Mouse (Mus musculus): Measurements from ENCODE around the gene Cd151. TPM values are rescaled to one million over a fixed set of nuclear protein-coding genes. Genes with fewer than 3 reads are reported as not detected.

The Cd151 gene
- polyA plus RNA-seq, 1 experiment from 2014 or later, result 39.1 TPM

DNA sequence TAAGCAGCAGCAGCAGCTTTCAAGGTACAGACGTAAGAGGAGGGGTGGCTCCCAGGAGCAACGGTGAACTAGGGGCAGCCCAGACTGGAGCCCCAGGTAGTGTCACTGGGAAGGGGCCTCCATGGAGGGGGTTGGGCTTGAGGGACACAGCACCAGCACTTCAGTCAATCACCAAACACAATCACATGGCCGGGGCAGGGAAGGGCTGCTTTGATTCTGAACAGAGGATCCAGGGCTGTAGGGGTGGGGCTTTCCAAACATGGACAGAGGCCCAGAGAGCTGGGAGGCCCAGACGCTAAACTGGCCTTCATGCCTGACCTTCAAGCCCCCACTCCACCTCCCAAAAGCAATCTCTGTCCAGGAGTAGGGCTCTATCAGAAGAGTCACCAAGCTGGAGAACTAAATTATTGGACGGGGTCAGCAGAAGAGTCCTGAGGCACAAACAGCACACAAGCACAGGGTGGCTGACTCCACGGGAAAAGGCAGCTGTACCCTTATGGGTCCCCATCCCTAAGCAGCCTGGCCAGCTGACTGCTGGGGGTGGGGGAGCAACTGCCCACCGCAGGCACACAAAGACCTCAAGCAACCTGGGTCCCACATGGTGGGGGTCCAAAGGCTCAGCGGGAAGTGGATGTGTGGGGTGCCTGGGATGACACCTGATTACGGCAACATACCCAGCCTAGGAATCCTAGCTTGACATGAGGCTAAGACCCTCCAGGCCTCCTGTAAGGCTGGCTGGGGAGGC lies 37.2 kb upstream of the Cd151 start:
- no peak overlapping the region for H3K4me2 ChIP-seq (ENCODE audit: low read depth, low read length)
- 56% methylated on average over 9 of the region's 9 CpGs for WGBS
- H3K4me3 ChIP-seq (replicated peaks; ENCODE audit: low read length), result no peak overlapping the region
- H3K4me1 ChIP-seq (ENCODE audit: control insufficient read depth, insufficient read depth, low read length), result peaks cover 23% of the 10 kb centered on the region
- H3K27ac ChIP-seq (ENCODE audit: low read length), result no peak overlapping the region
- no peaks in the 10 kb centered on the region for H3K27me3 ChIP-seq (ENCODE audit: control insufficient read depth, insufficient read depth, low read length)
- H3K36me3 ChIP-seq (ENCODE audit: control insufficient read depth, insufficient read depth, low read length), result no peaks in the 10 kb centered on the region
- H3K9me3 ChIP-seq (replicated peaks; ENCODE audit: control insufficient read depth, low read length), result no peaks in the 10 kb centered on the region
- ATAC-seq (ENCODE audit: insufficient read depth, low FRiP score), result no peak
- no peak overlapping the region for H3K9ac ChIP-seq (ENCODE audit: low read length)

DNA sequence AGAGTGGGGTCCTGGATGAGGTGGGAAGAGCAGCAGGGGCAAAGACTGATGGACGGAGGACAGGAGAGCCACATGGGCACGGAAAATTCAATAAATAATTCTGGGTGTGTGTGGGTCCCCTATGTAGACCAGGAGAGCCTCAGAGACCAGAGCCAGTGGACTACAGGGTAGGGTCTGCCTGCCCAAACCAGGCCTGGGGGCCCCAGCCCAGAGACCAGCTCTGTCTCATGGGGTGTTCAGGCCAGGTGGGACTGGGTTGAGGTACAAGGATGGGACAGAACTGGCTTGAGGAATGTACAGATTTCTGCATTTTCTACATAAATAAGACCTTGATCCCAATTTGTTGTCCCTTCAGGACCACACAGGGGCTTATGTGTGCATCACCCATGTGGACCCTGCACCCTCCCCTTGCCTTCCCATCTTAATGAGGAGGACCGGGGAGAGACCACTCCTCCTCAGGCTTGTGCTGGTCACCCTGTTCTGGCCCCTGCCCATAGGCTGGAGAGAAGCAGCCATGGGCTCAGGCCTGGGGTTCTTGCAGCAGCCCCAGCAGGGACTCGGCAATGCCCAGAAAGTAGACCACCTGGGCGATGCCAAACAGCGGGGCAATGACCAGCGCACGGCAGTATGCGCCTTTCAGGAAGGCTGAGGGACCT lies 36.5 kb upstream of the Cd151 start:
- 91% methylated on average over 9 of the region's 9 CpGs for WGBS
- ATAC-seq (ENCODE audit: insufficient read depth, low FRiP score), result no peak
- H3K36me3 ChIP-seq (ENCODE audit: control insufficient read depth, insufficient read depth, low read length), result no peaks in the 10 kb centered on the region

DNA sequence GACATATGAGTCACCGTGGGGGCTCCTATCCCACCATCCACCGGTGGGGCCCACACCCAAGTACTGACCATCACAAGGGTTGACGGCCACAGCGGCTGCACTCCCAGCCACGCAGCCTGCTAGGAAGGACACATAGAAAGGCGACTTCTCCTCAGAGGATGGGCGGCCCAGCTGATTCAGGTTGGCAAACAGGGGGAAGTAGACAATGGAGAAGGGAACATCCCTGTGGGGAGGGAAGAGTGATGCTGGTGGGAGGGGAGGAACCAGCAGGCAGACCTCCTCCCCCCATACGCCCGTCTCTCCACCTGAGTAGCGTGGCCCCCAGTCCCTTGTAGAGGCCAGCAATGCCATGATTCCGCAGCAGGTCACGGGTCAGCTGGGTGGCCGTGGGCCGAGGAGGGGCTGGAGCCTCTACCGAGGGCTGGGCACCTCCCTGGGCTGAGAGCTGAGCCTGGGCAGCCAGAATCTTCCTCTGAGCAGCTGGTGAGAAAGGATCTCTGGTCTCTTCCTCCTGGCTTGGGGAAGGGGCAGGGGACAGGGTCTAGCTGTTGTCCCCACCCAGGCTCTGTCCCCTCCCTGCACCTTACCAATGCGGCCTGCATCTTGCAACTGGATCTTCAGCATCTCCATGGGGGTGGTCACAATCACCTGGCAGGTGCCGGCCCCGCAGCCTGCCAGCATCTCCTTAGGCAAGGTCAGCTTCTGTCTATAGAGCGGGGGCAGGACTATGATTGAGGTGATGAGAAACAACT lies 35.6 kb upstream of the Cd151 start:
- ATAC-seq (ENCODE audit: insufficient read depth, low FRiP score), result no peak

More for the DNA sequence above, 36.5 kb upstream of the Cd151 start:
- H3K9ac ChIP-seq (ENCODE audit: low read length), result no peak overlapping the region
- H3K4me3 ChIP-seq (replicated peaks; ENCODE audit: low read length), result no peak overlapping the region
- peaks cover 29% of the 10 kb centered on the region for H3K4me1 ChIP-seq (ENCODE audit: control insufficient read depth, insufficient read depth, low read length)
- H3K27me3 ChIP-seq (ENCODE audit: control insufficient read depth, insufficient read depth, low read length), result no peaks in the 10 kb centered on the region
- no peaks in the 10 kb centered on the region for H3K9me3 ChIP-seq (replicated peaks; ENCODE audit: control insufficient read depth, low read length)
- H3K4me2 ChIP-seq (ENCODE audit: low read depth, low read length), result no peak overlapping the region
- no peak overlapping the region for H3K27ac ChIP-seq (ENCODE audit: low read length)

DNA sequence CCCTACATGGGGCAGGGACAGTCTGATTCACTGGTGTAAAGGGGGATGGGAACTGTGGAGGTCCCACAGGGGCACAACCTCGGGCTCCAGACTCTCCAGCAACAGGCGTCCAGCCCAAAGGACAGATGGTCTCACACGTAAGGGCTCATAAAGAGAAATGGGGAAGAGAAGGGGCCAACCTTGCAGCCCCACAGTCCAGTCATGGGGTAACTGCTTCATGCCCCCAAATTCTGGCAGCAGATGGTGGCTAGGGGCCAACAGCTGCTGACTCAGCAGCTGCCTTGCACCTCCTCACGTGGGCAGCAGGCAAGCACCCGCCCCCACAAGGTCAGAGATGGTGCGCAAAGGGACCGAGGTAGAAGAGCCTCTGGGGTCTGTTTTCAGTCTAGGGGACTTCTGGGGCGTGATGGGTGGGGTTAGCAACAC lies 35.0 kb upstream of the Cd151 start:
- Histone ChIP-seq H3K4me1 (ENCODE audit: control insufficient read depth, insufficient read depth, low read length) (peaks cover 33% of the 10 kb centered on the region), H3K27ac (ENCODE audit: low read length) (no peak overlapping the region), H3K36me3 (ENCODE audit: control insufficient read depth, insufficient read depth, low read length) (no peaks in the 10 kb centered on the region), H3K9me3 (replicated peaks; ENCODE audit: control insufficient read depth, low read length) (no peaks in the 10 kb centered on the region), H3K4me2 (ENCODE audit: low read depth, low read length) (no peak overlapping the region), H3K27me3 (ENCODE audit: control insufficient read depth, insufficient read depth, low read length) (no peaks in the 10 kb centered on the region), H3K4me3 (replicated peaks; ENCODE audit: low read length) (no peak overlapping the region), H3K9ac (ENCODE audit: low read length) (no peak overlapping the region)
- no peak for ATAC-seq (ENCODE audit: insufficient read depth, low FRiP score)
- WGBS, result 80% methylated on average over 8 of the region's 8 CpGs

More for the DNA sequence above, 35.6 kb upstream of the Cd151 start:
- Histone ChIP-seq H3K4me2 (ENCODE audit: low read depth, low read length) (no peak overlapping the region), H3K27ac (ENCODE audit: low read length) (no peak overlapping the region), H3K36me3 (ENCODE audit: control insufficient read depth, insufficient read depth, low read length) (no peaks in the 10 kb centered on the region), H3K4me1 (ENCODE audit: control insufficient read depth, insufficient read depth, low read length) (peaks cover 30% of the 10 kb centered on the region), H3K9ac (ENCODE audit: low read length) (no peak overlapping the region), H3K27me3 (ENCODE audit: control insufficient read depth, insufficient read depth, low read length) (no peaks in the 10 kb centered on the region), H3K4me3 (replicated peaks; ENCODE audit: low read length) (no peak overlapping the region), H3K9me3 (replicated peaks; ENCODE audit: control insufficient read depth, low read length) (no peaks in the 10 kb centered on the region)
- WGBS, result 95% methylated on average over 19 of the region's 19 CpGs

DNA sequence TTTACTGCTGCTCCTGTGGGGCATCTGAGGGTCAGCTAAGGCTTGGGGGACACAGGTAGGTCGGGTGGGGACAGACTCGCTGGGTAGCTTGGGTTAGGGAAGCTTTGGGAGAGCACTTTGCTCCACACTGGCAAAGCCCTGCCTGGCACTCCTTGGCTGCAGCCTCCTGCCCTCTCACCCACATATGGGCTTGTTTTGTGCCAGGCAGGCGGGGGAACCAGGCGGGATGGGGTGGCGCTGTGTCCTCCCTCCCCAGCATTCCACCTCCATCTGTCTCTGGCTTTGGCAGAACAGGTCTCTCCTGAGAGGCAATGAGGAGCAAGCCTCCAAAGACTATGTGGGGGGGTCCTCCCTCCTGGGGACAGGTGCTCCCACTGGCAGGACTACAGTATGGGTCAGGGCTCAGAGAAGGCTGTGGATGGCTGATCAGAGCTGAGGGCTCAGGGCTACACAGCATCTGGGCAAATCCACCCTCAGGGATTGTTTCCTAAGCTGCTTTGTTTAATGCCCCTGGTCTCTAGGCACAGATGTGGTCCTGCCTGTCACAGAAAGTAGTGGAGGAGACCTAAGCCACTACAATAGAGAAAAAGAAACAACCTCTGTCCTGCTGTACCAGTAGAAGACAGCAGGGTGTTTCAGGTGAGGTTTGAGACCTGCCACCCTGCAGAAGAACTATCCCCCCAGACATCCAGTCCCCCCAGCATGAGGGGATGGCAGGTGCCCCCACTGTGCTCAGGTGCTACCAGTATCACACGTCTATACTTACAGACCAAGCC lies 34.3 kb upstream of the Cd151 start:
- Histone ChIP-seq H3K4me2 (ENCODE audit: low read depth, low read length) (no peak overlapping the region), H3K4me3 (replicated peaks; ENCODE audit: low read length) (no peak overlapping the region), H3K36me3 (ENCODE audit: control insufficient read depth, insufficient read depth, low read length) (no peaks in the 10 kb centered on the region), H3K4me1 (ENCODE audit: control insufficient read depth, insufficient read depth, low read length) (peaks cover 33% of the 10 kb centered on the region), H3K9me3 (replicated peaks; ENCODE audit: control insufficient read depth, low read length) (no peaks in the 10 kb centered on the region), H3K27me3 (ENCODE audit: control insufficient read depth, insufficient read depth, low read length) (no peaks in the 10 kb centered on the region), H3K9ac (ENCODE audit: low read length) (0 out of 2 replicates have a peak overlapping the region, but pooled peaks have one; percentile 7), H3K27ac (ENCODE audit: low read length) (no peak overlapping the region)
- ATAC-seq (ENCODE audit: insufficient read depth, low FRiP score), result no peak
- 81% methylated on average over 6 of the region's 6 CpGs for WGBS

DNA sequence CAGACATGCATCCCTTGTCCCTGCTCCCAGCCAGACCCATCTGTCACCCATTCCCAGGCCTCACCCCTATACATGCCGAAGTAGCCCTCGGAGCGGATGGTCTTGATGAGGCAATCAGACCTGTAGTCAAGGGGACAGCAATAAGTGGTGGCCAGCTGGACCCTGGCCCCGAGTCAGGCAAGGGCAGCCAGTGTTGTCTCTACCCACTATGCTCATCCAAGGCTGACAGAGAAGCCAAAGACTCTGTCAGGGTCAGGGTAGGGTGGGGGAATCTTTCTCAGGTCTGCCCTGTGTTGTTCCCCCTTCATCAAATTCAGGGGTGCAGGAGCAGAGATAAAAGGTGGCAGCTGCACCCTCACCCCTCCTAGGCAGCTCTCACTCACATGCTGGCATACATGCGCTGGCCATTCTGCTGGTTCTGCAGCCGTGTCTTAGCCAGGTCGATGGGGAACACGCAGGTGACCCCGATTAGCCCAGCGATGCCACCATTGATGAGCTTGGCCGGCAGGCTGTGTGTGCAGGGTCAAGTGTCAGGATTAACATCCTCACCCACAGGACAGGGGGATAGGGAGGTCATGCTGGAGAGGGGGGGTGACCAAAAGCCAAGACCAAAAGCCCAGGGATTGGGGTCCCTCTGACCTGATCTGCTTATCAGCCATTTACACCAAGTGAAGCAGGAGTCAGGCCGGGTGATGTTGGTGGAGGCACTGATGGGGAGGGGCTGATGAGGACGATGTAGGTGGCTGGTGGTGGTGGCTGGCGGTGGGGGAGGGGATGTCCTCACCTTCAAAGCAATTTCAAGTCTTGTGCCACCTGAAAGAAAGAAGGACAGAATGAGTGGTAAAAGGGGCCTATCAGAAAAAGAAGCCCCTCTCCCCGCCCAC lies 33.4 kb upstream of the Cd151 start:
- Histone ChIP-seq H3K27me3 (ENCODE audit: control insufficient read depth, insufficient read depth, low read length) (no peaks in the 10 kb centered on the region), H3K4me2 (ENCODE audit: low read depth, low read length) (peak overlapping the region; percentile 67), H3K4me1 (ENCODE audit: control insufficient read depth, insufficient read depth, low read length) (peaks cover 33% of the 10 kb centered on the region), H3K36me3 (ENCODE audit: control insufficient read depth, insufficient read depth, low read length) (no peaks in the 10 kb centered on the region), H3K9me3 (replicated peaks; ENCODE audit: control insufficient read depth, low read length) (no peaks in the 10 kb centered on the region), H3K4me3 (replicated peaks; ENCODE audit: low read length) (peak overlapping the region; percentile 54), H3K27ac (ENCODE audit: low read length) (no peak overlapping the region), H3K9ac (ENCODE audit: low read length) (peak overlapping the region; percentile 74)
- WGBS, result 68% methylated on average over 15 of the region's 15 CpGs
- no peak for ATAC-seq (ENCODE audit: insufficient read depth, low FRiP score)

DNA sequence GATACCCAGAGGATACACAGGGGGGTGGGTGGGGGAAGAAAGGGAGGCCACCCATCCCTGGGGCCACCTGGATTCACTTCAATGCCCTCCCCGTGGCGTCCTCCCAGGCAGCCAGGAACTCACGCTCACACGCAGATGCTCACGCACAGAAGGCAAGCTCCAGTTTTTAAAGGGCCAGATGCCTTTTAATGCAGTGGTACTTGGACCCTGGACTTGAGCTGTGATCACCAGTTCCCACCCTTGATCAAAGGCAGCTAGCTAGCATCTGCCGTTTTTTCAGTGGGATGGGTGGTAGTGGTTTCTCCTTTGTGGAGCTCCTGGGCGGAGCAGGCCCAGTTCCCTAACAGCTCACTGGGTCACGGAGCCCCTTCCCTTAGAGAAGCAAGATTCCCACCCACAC lies 32.7 kb upstream of the Cd151 start:
- Histone ChIP-seq H3K9ac (ENCODE audit: low read length) (peak overlapping the region; percentile 74), H3K27me3 (ENCODE audit: control insufficient read depth, insufficient read depth, low read length) (no peaks in the 10 kb centered on the region), H3K27ac (ENCODE audit: low read length) (peak overlapping the region; percentile 35; the same call in 1 of the 2 replicates), H3K36me3 (ENCODE audit: control insufficient read depth, insufficient read depth, low read length) (no peaks in the 10 kb centered on the region), H3K4me2 (ENCODE audit: low read depth, low read length) (peak overlapping the region; percentile 67), H3K4me3 (replicated peaks; ENCODE audit: low read length) (peak overlapping the region; percentile 54), H3K4me1 (ENCODE audit: control insufficient read depth, insufficient read depth, low read length) (peaks cover 27% of the 10 kb centered on the region), H3K9me3 (replicated peaks; ENCODE audit: control insufficient read depth, low read length) (no peaks in the 10 kb centered on the region)
- no peak for ATAC-seq (ENCODE audit: insufficient read depth, low FRiP score)
- WGBS, result 17% methylated on average over 8 of the region's 8 CpGs
